Mouse (Mus musculus): ENCODE data around the gene Wdr25. TPM values are rescaled to one million over a fixed set of nuclear protein-coding genes. Genes with fewer than 3 reads are reported as not detected.

Wdr25 gene
- polyA plus RNA-seq, 1 experiment from 2014 or later = 10.2 TPM

- no peaks in the 10 kb centered on the region; the same call in none of the 2 replicates for H3K9me3 ChIP-seq (replicated peaks; ENCODE audit: control insufficient read depth, low read length)
- H3K9ac ChIP-seq (ENCODE audit: low read length) = no peak overlapping the region
- H3K4me2 ChIP-seq (ENCODE audit: low read depth, low read length) = no peak overlapping the region
- H3K36me3 ChIP-seq (ENCODE audit: control insufficient read depth, insufficient read depth) = no peaks in the 10 kb centered on the region
- H3K27me3 ChIP-seq (ENCODE audit: control insufficient read depth, insufficient read depth, low read length) = no peaks in the 10 kb centered on the region
- H3K4me1 ChIP-seq (ENCODE audit: control insufficient read depth, insufficient read depth, low read length) = no peaks in the 10 kb centered on the region
- no peak overlapping the region for H3K27ac ChIP-seq (ENCODE audit: low read length)
- WGBS = 54% methylated on average over 10 of the region's 10 CpGs
- no peak overlapping the region for H3K4me3 ChIP-seq (ENCODE audit: low read length)
- no peak for ATAC-seq (replicated peaks; ENCODE audit: extremely low read depth, insufficient read depth, low FRiP score)
These were observed 86.5 kb downstream of the Wdr25 start for GRCm38 (mm10) chr12:108979977-108980376.

GRCm38 (mm10) chr12:108981941-108982683, 88.7 kb downstream of the Wdr25 start:
- H3K9me3 ChIP-seq (replicated peaks; ENCODE audit: control insufficient read depth, low read length) = no peaks in the 10 kb centered on the region
- WGBS = 80% methylated on average over 14 of the region's 14 CpGs
- H3K4me3 ChIP-seq (ENCODE audit: low read length) = no peak overlapping the region
- H3K36me3 ChIP-seq (ENCODE audit: control insufficient read depth, insufficient read depth) = no peaks in the 10 kb centered on the region
- no peaks in the 10 kb centered on the region for H3K27me3 ChIP-seq (ENCODE audit: control insufficient read depth, insufficient read depth, low read length)
- no peak overlapping the region for H3K27ac ChIP-seq (ENCODE audit: low read length)
- H3K9ac ChIP-seq (ENCODE audit: low read length) = no peak overlapping the region
- no peak overlapping the region for H3K4me2 ChIP-seq (ENCODE audit: low read depth, low read length)
- no peak for ATAC-seq (replicated peaks; ENCODE audit: extremely low read depth, insufficient read depth, low FRiP score)
- no peaks in the 10 kb centered on the region for H3K4me1 ChIP-seq (ENCODE audit: control insufficient read depth, insufficient read depth, low read length)

GRCm38 (mm10) chr12:108982684-108982960, 89.2 kb downstream of the Wdr25 start:
- H3K4me3 ChIP-seq (ENCODE audit: low read length) = no peak overlapping the region
- H3K27ac ChIP-seq (ENCODE audit: low read length) = no peak overlapping the region
- no peaks in the 10 kb centered on the region for H3K4me1 ChIP-seq (ENCODE audit: control insufficient read depth, insufficient read depth, low read length)
- no peaks in the 10 kb centered on the region for H3K36me3 ChIP-seq (ENCODE audit: control insufficient read depth, insufficient read depth)
- no peak overlapping the region for H3K9ac ChIP-seq (ENCODE audit: low read length)
- WGBS = 66% methylated on average over 6 of the region's 6 CpGs
- no peaks in the 10 kb centered on the region for H3K9me3 ChIP-seq (replicated peaks; ENCODE audit: control insufficient read depth, low read length)
- no peak overlapping the region for H3K4me2 ChIP-seq (ENCODE audit: low read depth, low read length)
- no peaks in the 10 kb centered on the region for H3K27me3 ChIP-seq (ENCODE audit: control insufficient read depth, insufficient read depth, low read length)
- no peak for ATAC-seq (replicated peaks; ENCODE audit: extremely low read depth, insufficient read depth, low FRiP score)

- Histone ChIP-seq H3K4me1 (ENCODE audit: control insufficient read depth, insufficient read depth, low read length) (no peaks in the 10 kb centered on the region), H3K9me3 (replicated peaks; ENCODE audit: control insufficient read depth, low read length) (no peaks in the 10 kb centered on the region), H3K4me2 (ENCODE audit: low read depth, low read length) (no peak overlapping the region), H3K27ac (ENCODE audit: low read length) (no peak overlapping the region), H3K4me3 (ENCODE audit: low read length) (no peak overlapping the region), H3K36me3 (ENCODE audit: control insufficient read depth, insufficient read depth) (no peaks in the 10 kb centered on the region), H3K27me3 (ENCODE audit: control insufficient read depth, insufficient read depth, low read length) (no peaks in the 10 kb centered on the region), H3K9ac (ENCODE audit: low read length) (no peak overlapping the region)
- 78% methylated on average over 6 of the region's 6 CpGs for WGBS
- no peak for ATAC-seq (replicated peaks; ENCODE audit: extremely low read depth, insufficient read depth, low FRiP score)
These were observed 90.1 kb downstream of the Wdr25 start for GRCm38 (mm10) chr12:108983496-108983895.

GRCm38 (mm10) chr12:108984471-108984870, 91.0 kb downstream of the Wdr25 start:
- no peak overlapping the region for H3K4me3 ChIP-seq (ENCODE audit: low read length)
- H3K4me1 ChIP-seq (ENCODE audit: control insufficient read depth, insufficient read depth, low read length) = no peaks in the 10 kb centered on the region
- H3K27ac ChIP-seq (ENCODE audit: low read length) = no peak overlapping the region
- H3K9me3 ChIP-seq (replicated peaks; ENCODE audit: control insufficient read depth, low read length) = no peaks in the 10 kb centered on the region
- no peak overlapping the region for H3K4me2 ChIP-seq (ENCODE audit: low read depth, low read length)
- no peaks in the 10 kb centered on the region for H3K36me3 ChIP-seq (ENCODE audit: control insufficient read depth, insufficient read depth)
- H3K27me3 ChIP-seq (ENCODE audit: control insufficient read depth, insufficient read depth, low read length) = no peaks in the 10 kb centered on the region
- no peak for ATAC-seq (replicated peaks; ENCODE audit: extremely low read depth, insufficient read depth, low FRiP score)
- 80% methylated on average over 8 of the region's 8 CpGs for WGBS
- no peak overlapping the region for H3K9ac ChIP-seq (ENCODE audit: low read length)

- WGBS = 71% methylated on average over 6 of the region's 6 CpGs
- Histone ChIP-seq H3K27me3 (ENCODE audit: control insufficient read depth, insufficient read depth, low read length) (no peaks in the 10 kb centered on the region), H3K9ac (ENCODE audit: low read length) (no peak overlapping the region), H3K27ac (ENCODE audit: low read length) (no peak overlapping the region), H3K9me3 (replicated peaks; ENCODE audit: control insufficient read depth, low read length) (no peaks in the 10 kb centered on the region), H3K4me1 (ENCODE audit: control insufficient read depth, insufficient read depth, low read length) (no peaks in the 10 kb centered on the region), H3K4me2 (ENCODE audit: low read depth, low read length) (no peak overlapping the region), H3K36me3 (ENCODE audit: control insufficient read depth, insufficient read depth) (no peaks in the 10 kb centered on the region), H3K4me3 (ENCODE audit: low read length) (no peak overlapping the region)
- ATAC-seq (replicated peaks; ENCODE audit: extremely low read depth, insufficient read depth, low FRiP score) = no peak
These were observed 91.6 kb downstream of the Wdr25 start for GRCm38 (mm10) chr12:108985025-108985424.

- H3K9me3 ChIP-seq (replicated peaks; ENCODE audit: control insufficient read depth, low read length) = no peaks in the 10 kb centered on the region
- no peaks in the 10 kb centered on the region for H3K27me3 ChIP-seq (ENCODE audit: control insufficient read depth, insufficient read depth, low read length)
- H3K4me1 ChIP-seq (ENCODE audit: control insufficient read depth, insufficient read depth, low read length) = no peaks in the 10 kb centered on the region
- H3K4me2 ChIP-seq (ENCODE audit: low read depth, low read length) = no peak overlapping the region
- 90% methylated on average over 9 of the region's 9 CpGs for WGBS
- H3K36me3 ChIP-seq (ENCODE audit: control insufficient read depth, insufficient read depth) = no peaks in the 10 kb centered on the region
- no peak for ATAC-seq (replicated peaks; ENCODE audit: extremely low read depth, insufficient read depth, low FRiP score)
- H3K4me3 ChIP-seq (ENCODE audit: low read length) = no peak overlapping the region
- no peak overlapping the region for H3K27ac ChIP-seq (ENCODE audit: low read length)
- H3K9ac ChIP-seq (ENCODE audit: low read length) = no peak overlapping the region
These were observed 94.0 kb downstream of the Wdr25 start for GRCm38 (mm10) chr12:108987448-108987847.

- ATAC-seq (replicated peaks; ENCODE audit: extremely low read depth, insufficient read depth, low FRiP score) = no peak
- no peak overlapping the region for H3K4me2 ChIP-seq (ENCODE audit: low read depth, low read length)
- 55% methylated on average over 9 of the region's 9 CpGs for WGBS
- H3K27ac ChIP-seq (ENCODE audit: low read length) = no peak overlapping the region
- no peaks in the 10 kb centered on the region; the same call in 1 of the 2 replicates for H3K27me3 ChIP-seq (ENCODE audit: control insufficient read depth, insufficient read depth, low read length)
- H3K4me1 ChIP-seq (ENCODE audit: control insufficient read depth, insufficient read depth, low read length) = no peaks in the 10 kb centered on the region
- no peak overlapping the region for H3K9ac ChIP-seq (ENCODE audit: low read length)
- H3K36me3 ChIP-seq (ENCODE audit: control insufficient read depth, insufficient read depth) = no peaks in the 10 kb centered on the region
- H3K4me3 ChIP-seq (ENCODE audit: low read length) = no peak overlapping the region
- no peaks in the 10 kb centered on the region for H3K9me3 ChIP-seq (replicated peaks; ENCODE audit: control insufficient read depth, low read length)
These were observed 97.0 kb downstream of the Wdr25 start for GRCm38 (mm10) chr12:108990425-108990824.

GRCm38 (mm10) chr12:108993046-108993445, 99.6 kb downstream of the Wdr25 start:
- Histone ChIP-seq H3K4me1 (ENCODE audit: control insufficient read depth, insufficient read depth, low read length) (no peaks in the 10 kb centered on the region), H3K9me3 (replicated peaks; ENCODE audit: control insufficient read depth, low read length) (no peaks in the 10 kb centered on the region), H3K4me3 (ENCODE audit: low read length) (no peak overlapping the region), H3K36me3 (ENCODE audit: control insufficient read depth, insufficient read depth) (no peaks in the 10 kb centered on the region), H3K27ac (ENCODE audit: low read length) (no peak overlapping the region), H3K9ac (ENCODE audit: low read length) (no peak overlapping the region), H3K4me2 (ENCODE audit: low read depth, low read length) (no peak overlapping the region), H3K27me3 (ENCODE audit: control insufficient read depth, insufficient read depth, low read length) (no peaks in the 10 kb centered on the region; the same call in 1 of the 2 replicates)
- 49% methylated on average over 2 of the region's 2 CpGs for WGBS
- ATAC-seq (replicated peaks; ENCODE audit: extremely low read depth, insufficient read depth, low FRiP score) = no peak

Measured in heart, embryonic 16.5 days (tissue).